Mouse (Mus musculus) adrenal gland, adult 2 months (tissue): ENCODE data around the gene Ppy. TPM values are rescaled to one million over a fixed set of nuclear protein-coding genes. Genes with fewer than 3 reads are reported as not detected.

Experiments used
- DNase-seq: peaks from one replicate; pipeline ENCODE4 v3.0.0; 2021
- polyA plus RNA-seq: library from polyadenylated mRNA; depleted of rRNA; stranded (reverse); fragments of >200 nt; gene quantifications from 2 replicates; pipeline ENCODE4 v1.2.3, GENCODE M21; 2012
- total RNA-seq, 2 experiments: library from RNA; stranded (reverse); gene quantifications; 2 replicates each; pipeline ENCODE4 v1.2.3; 2021

Ppy gene
- total and polyA plus RNA-seq, 3 experiments: not detected

GRCm38 (mm10) chr11:102087931-102088898, 12.9 kb downstream of the Ppy start, which contains the start of gene Mpp2:
Gene Mpp2, minus strand, starts transcription at chr11:102088515.
- peak; percentile 86 for DNase-seq

- DNase-seq: peak; percentile 92
Measured at GRCm38 (mm10) chr11:102087081-102087751, 13.9 kb downstream of the Ppy start.

GRCm38 (mm10) chr11:102086331-102086730, 14.8 kb downstream of the Ppy start:
- DNase-seq: no peak

- no peak for DNase-seq
Measured at GRCm38 (mm10) chr11:102084159-102084558, 17.0 kb downstream of the Ppy start.

GRCm38 (mm10) chr11:102083193-102083592, 17.9 kb downstream of the Ppy start:
- DNase-seq: no peak

- peak; percentile 85 for DNase-seq
Measured at GRCm38 (mm10) chr11:102082322-102082721, 18.8 kb downstream of the Ppy start.

GRCm38 (mm10) chr11:102073722-102074121, 27.4 kb downstream of the Ppy start:
- DNase-seq: no peak

- no peak for DNase-seq
Measured at GRCm38 (mm10) chr11:102072729-102073128, 28.4 kb downstream of the Ppy start.

- DNase-seq: no peak
Measured at GRCm38 (mm10) chr11:102070426-102070825, 30.7 kb downstream of the Ppy start.

- DNase-seq: no peak
Measured at GRCm38 (mm10) chr11:102069633-102070032, 31.5 kb downstream of the Ppy start.

- no peak for DNase-seq
Measured at GRCm38 (mm10) chr11:102068969-102069368, 32.1 kb downstream of the Ppy start.

- no peak for DNase-seq
Measured at GRCm38 (mm10) chr11:102063076-102063475, 38.0 kb downstream of the Ppy start.

GRCm38 (mm10) chr11:102061941-102062473, 39.1 kb downstream of the Ppy start:
- DNase-seq: no peak

- DNase-seq: peak; percentile 74
Measured at GRCm38 (mm10) chr11:102061236-102061940, 39.7 kb downstream of the Ppy start.

GRCm38 (mm10) chr11:102053847-102054246, 47.3 kb downstream of the Ppy start:
- no peak for DNase-seq

GRCm38 (mm10) chr11:102053183-102053582, 47.9 kb downstream of the Ppy start:
- DNase-seq: peak; percentile 43

- no peak for DNase-seq
Measured at GRCm38 (mm10) chr11:102052697-102053096, 48.4 kb downstream of the Ppy start.

- DNase-seq: peak; percentile 45
Measured at GRCm38 (mm10) chr11:102051954-102052353, 49.2 kb downstream of the Ppy start.

GRCm38 (mm10) chr11:102051541-102051940, 49.6 kb downstream of the Ppy start:
- DNase-seq: peak; percentile 79
